Mouse (Mus musculus) myocyte (in vitro differentiated cells): ENCODE measurements around the gene H2-Ob.

Experiments used
- MYOD1 ChIP-seq, 3 experiments: IDR thresholded peaks; one replicate each; pipeline ENCODE4 v1.6.1; 2011; ENCODE audit warnings: control low read depth in 2 of 3, low read depth in 2 of 3, mild to moderate bottlenecking in 2 of 3, moderate library complexity in 1 of 3; ENCODE audit not compliant: insufficient read length in 2 of 3, control insufficient read depth in 1 of 3
- POLR2A ChIP-seq: IDR thresholded peaks from one replicate; pipeline ENCODE4 v1.6.1; 2011; ENCODE audit warnings: low read depth, mild to moderate bottlenecking, control low read depth, moderate library complexity; ENCODE audit not compliant: insufficient read length
- POLR2AphosphoS2 ChIP-seq: IDR thresholded peaks from one replicate; pipeline ENCODE4 v1.6.1; 2011; ENCODE audit warnings: low read depth, control low read depth; ENCODE audit not compliant: insufficient read length
- TCF12 ChIP-seq: IDR thresholded peaks from one replicate; pipeline ENCODE4 v1.6.1; 2011; ENCODE audit warnings: mild to moderate bottlenecking, control low read depth; ENCODE audit not compliant: poor library complexity, insufficient read depth, severe bottlenecking
- USF1 ChIP-seq: IDR thresholded peaks from one replicate; pipeline ENCODE4 v1.6.1; 2011; ENCODE audit warnings: low read depth, mild to moderate bottlenecking, control low read depth, moderate library complexity

DNA sequence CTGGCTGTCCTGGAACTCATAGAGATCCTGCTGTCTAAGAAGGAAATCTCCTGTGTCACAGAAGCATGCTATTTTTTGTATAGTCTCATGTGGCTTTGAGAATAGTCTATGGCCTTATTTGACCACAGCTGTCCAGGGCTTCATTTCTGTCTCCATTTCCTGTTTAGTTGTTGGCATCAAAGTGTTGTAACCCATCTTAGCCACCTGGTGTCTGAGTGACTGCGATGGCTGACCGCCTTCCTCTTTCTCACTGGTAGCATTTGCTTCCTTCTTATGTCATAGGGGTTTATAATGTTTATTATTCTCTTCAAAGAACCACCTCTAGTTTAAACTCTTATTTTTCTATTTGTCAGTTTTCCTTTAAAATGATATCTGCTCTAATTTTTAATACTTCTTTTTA, 10.1 kb downstream of the H2-Ob start:
- TF ChIP-seq POLR2A (no peak), POLR2AphosphoS2 (no peak), USF1 (no peak), MYOD1 (IDR thresholded peaks at IDR 0.05; ENCODE audit: control insufficient read depth in 1 of 3, insufficient read length in 2 of 3, low read depth in 2 of 3) (no peak), TCF12 (no peak)
